Mouse (Mus musculus) lung, embryonic 14.5 days (tissue): ENCODE data around the gene Rpa1. TPM values are rescaled to one million over a fixed set of nuclear protein-coding genes. Genes with fewer than 3 reads are reported as not detected.

Experiments
- ATAC-seq: fragments of 200-750 bp; cut with Nextera tagmentation; 2 replicates; pipeline ENCODE4 v1.8.0; 2017; ENCODE audit warnings: mild to moderate bottlenecking, moderate TSS enrichment, moderate library complexity; ENCODE audit not compliant: insufficient read depth
- DNase-seq: peaks from one replicate; pipeline ENCODE4 v3.0.0-alpha.2; 2015
- H3K27ac ChIP-seq: fragments of 300-500 bp; sonication (generic); 2 replicates; pipeline ENCODE4 v1.5.1; 2014; ENCODE audit warnings: low read depth, mild to moderate bottlenecking, moderate library complexity
- H3K27me3 ChIP-seq: fragments of 300-500 bp; sonication (generic); 2 replicates; pipeline ENCODE4 v1.6.1; 2014; ENCODE audit warnings: low read length, control low read depth; ENCODE audit not compliant: insufficient read depth
- H3K36me3 ChIP-seq: fragments of 300-500 bp; sonication (generic); 2 replicates; pipeline ENCODE4 v1.6.1; 2014; ENCODE audit warnings: control low read depth; ENCODE audit not compliant: insufficient read depth
- H3K4me1 ChIP-seq: fragments of 300-500 bp; sonication (generic); 2 replicates; pipeline ENCODE4 v1.6.1; 2014; ENCODE audit warnings: antibody characterized with exemption, control low read depth; ENCODE audit not compliant: insufficient read depth
- H3K4me2 ChIP-seq: fragments of 300-500 bp; sonication (generic); 2 replicates; pipeline ENCODE4 v1.6.1; 2014; ENCODE audit warnings: mild to moderate bottlenecking
- H3K4me3 ChIP-seq: fragments of 300-500 bp; sonication (generic); 2 replicates; pipeline ENCODE4 v1.5.1; 2014; ENCODE audit warnings: low read depth, low read length
- H3K9ac ChIP-seq: fragments of 300-500 bp; sonication (generic); 2 replicates; pipeline ENCODE4 v1.6.1; 2014
- H3K9me3 ChIP-seq: fragments of 300-500 bp; sonication (generic); 2 replicates; pipeline ENCODE4 v1.6.1; 2016; ENCODE audit warnings: low read depth, low read length, control low read depth
- CTCF ChIP-seq: IDR thresholded peaks from 2 replicates; pipeline ENCODE4 v1.5.1; 2016; ENCODE audit warnings: antibody characterized with exemption, low read depth
- WGBS: fragments of 180-500 bp; shearing (Covaris S2); extraction: QIAGEN DNeasy Blood & Tissue Kit; methylation state at CpG from one replicate; pipeline ENCODE4 v1.1.7; 2014; 5-methylcytosine and 5-hydroxymethylcytosine counted together
- polyA plus RNA-seq: library from polyadenylated mRNA; unstranded; fragments of >200 nt; fragmentation: Nextera tagmentation; extraction: Ambion mirVana; gene quantifications from 2 replicates; pipeline ENCODE4 v1.2.1, GENCODE M21; 2014

Rpa1 gene
- polyA plus RNA-seq, 1 experiment from 2014 or later, result 186 TPM

DNA sequence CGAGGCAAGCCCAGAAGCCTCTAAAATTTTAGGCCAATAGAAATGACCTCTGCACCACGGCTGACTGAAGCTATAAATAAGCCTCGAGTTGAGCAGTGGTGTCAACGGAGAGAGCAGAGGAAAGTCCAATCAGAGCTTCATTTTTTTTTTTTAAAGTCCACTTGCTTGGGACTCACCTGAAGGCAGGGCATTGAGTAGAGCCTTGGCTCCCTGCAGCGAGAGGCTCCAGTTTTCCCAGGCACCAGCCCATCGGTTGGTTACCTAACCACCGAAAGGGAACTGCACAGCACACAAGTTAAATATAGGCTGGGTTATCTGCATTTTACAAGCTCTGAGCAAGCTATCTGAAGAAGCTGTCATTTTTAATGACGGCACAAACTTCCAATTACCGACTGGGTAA lies 53.3 kb downstream of the Rpa1 start:
- Histone ChIP-seq H3K36me3 (peaks cover 8% of the 10 kb centered on the region), H3K9ac (no peak overlapping the region), H3K4me2 (no peak overlapping the region), H3K4me1 (no peaks in the 10 kb centered on the region), H3K4me3 (no peak overlapping the region), H3K27me3 (peaks cover 17% of the 10 kb centered on the region), H3K9me3 (no peaks in the 10 kb centered on the region), H3K27ac (no peak overlapping the region)
- DNase-seq, result no peak
- TF ChIP-seq CTCF, result no peak
- 52% methylated on average over 9 of the region's 9 CpGs for WGBS
- no peak for ATAC-seq

DNA sequence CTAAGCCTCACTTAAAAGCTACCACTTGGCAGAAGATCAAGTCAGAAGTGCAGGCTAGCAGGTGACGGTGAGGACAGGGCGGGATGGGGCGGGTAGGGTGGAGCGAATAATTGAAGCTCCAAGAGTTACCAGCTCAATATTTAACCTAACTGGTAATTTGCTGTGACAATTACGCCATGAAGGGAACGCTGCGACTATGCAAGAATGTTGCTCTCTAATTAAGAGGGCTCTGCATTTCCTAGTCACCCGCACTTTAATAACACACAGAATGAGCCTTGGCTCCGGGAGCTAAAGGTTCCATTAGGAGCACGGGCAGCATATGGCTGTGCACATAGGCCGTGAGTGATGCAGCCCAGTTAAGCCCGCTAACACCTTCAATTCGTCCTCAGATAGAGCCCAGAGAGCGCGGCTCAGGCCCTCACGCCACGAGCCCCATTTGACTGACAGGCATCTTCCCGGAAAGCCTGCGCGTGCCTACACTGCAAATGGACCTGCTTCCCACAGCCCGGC lies 54.2 kb downstream of the Rpa1 start:
- H3K27ac ChIP-seq, result no peak overlapping the region
- H3K4me1 ChIP-seq, result no peaks in the 10 kb centered on the region
- peaks cover 17% of the 10 kb centered on the region for H3K27me3 ChIP-seq
- WGBS, result 46% methylated on average over 21 of the region's 21 CpGs
- H3K4me2 ChIP-seq, result no peak overlapping the region
- ATAC-seq (no peak), DNase-seq (no peak)
- no peak for TF ChIP-seq CTCF
- no peak overlapping the region for H3K4me3 ChIP-seq
- H3K36me3 ChIP-seq, result no peaks in the 10 kb centered on the region
- H3K9ac ChIP-seq, result no peak overlapping the region
- no peaks in the 10 kb centered on the region for H3K9me3 ChIP-seq

DNA sequence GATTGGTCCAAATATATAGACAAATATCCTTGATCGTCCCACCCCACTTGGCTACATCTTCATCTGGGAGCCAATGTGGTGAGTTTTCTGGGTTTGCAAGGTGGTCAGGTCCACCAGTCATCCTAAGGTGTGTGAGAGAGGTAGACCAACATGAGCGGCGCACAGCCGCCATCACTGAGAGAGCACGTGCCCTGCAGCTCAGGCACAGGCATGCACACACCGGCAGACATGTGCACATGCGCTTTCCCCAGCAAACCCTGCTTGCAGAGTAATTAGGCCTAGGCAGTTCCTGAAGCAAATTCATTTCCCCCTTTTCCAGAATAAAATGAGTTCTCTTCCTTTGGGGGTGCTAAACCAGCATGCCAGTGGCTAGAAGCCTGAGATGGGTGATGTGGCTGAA lies 55.8 kb downstream of the Rpa1 start:
- H3K9me3 ChIP-seq, result no peaks in the 10 kb centered on the region
- no peaks in the 10 kb centered on the region for H3K4me1 ChIP-seq
- no peak for ATAC-seq
- 84% methylated on average over 7 of the region's 7 CpGs for whole genome bisulfite sequencing
- H3K27me3 ChIP-seq, result peaks cover 17% of the 10 kb centered on the region
- no peak overlapping the region for H3K4me3 ChIP-seq
- H3K9ac ChIP-seq, result no peak overlapping the region
- no peak overlapping the region for H3K27ac ChIP-seq
- DNase-seq, result no peak
- no peak for TF ChIP-seq CTCF
- H3K36me3 ChIP-seq, result no peaks in the 10 kb centered on the region
- no peak overlapping the region for H3K4me2 ChIP-seq

DNA sequence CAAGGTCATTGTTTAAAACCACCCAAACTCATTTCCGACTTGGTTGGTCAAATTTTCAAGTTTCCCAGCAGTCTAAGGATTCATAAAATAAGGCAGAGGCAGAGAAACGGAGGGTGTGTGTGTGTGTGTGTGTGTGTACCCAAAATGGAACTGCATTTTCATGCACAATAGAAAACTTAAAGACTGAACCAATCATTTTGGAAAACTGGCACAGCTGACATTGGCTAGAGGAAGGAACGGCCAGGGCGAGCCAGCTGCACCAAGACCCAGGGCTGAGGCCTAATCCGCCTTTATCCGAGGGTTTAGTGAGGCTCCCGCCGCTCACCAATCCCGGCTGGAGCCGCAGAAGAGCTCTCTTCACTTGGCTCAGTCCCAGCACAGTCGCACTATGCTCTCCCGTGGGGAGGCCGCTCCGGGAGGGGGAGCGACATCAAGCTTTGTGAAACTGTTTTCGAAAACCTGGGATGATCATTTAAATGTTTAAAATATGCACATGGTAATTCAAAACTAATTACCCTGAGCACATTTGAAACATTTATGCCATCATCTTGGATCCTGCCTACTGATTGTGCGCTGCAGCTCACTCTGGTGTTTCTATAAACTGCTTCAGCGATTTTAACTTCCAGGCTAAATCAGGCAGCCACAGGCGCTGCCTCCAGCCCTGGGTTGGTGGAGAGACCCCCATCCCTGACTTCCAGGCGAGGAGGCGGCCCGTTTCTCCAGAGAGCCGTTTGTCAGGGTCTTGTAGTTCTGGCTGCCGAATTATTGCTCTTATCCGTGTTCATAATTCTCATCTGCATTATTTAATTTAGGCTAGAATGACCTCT lies 56.5 kb downstream of the Rpa1 start:
- Histone ChIP-seq H3K27me3 (peaks cover 17% of the 10 kb centered on the region), H3K4me3 (no peak overlapping the region), H3K4me2 (peak overlapping the region; percentile 37; the same call in 1 of the 2 replicates), H3K9ac (no peak overlapping the region), H3K9me3 (no peaks in the 10 kb centered on the region), H3K4me1 (no peaks in the 10 kb centered on the region), H3K36me3 (no peaks in the 10 kb centered on the region), H3K27ac (no peak overlapping the region)
- no peak for TF ChIP-seq CTCF
- DNase-seq, result peak; percentile 39
- WGBS, result 26% methylated on average over 25 of the region's 25 CpGs
- no peak for ATAC-seq

DNA sequence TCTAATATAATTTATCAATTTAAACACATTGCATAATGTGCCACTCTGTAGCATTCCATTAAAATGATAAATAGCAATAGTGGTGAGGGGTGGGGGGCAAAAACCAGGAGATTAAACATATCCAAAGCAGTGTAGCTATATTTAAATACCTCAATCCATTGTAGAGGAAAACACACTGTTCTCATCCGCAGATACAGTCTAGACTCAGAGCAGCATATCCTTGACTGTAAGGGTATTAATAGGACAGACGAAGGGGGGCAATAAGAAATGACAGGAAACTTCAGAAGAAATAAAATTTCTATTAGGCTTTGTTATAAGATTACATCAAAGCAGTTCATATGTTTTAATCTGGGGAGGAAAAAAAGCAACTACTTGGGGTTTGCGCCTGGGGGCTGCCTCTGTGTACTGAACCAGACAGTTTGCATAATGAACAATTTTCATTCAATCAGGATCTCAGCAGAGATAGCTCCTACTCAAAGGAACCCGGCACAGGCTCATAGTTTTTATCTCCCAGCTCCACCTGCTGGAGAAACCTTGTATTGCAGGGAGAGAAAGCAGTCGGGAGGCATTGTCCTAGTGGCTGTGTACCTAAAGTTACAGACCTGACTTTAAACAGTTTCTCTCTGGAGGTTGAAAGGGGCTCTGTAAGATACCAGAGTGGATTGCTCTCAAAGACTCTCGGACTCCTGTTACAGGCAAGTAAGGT lies 57.4 kb downstream of the Rpa1 start:
- H3K9me3 ChIP-seq, result no peaks in the 10 kb centered on the region
- peak; percentile 62 for ATAC-seq
- whole genome bisulfite sequencing, result 19% methylated on average over 6 of the region's 6 CpGs

DNA sequence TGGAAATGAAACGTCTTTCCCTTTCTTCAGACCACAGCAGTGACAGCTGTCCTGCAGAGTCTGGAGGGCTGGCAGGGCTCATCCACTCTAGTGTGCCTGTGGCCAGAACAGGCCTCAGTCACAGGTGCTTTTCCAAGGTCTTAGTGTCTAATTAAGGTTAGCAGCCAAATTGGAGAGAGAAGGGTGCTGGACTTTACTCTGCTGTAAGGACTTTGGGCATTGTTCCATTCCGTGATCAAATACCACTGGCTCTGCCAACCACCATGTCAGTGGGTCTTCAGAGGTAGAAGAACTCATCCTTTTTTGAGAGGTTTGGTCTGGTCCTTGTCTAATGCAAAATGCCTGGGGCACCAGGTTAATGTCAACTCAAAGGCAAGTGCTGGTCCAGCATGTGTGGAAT lies 59.0 kb downstream of the Rpa1 start:
- no peaks in the 10 kb centered on the region for H3K4me1 ChIP-seq
- no peak for ATAC-seq
- WGBS, result 48% methylated on average over 2 of the region's 2 CpGs

More for the DNA sequence above, 57.4 kb downstream of the Rpa1 start:
- H3K27ac ChIP-seq, result no peak overlapping the region
- peak; percentile 97 for DNase-seq
- TF ChIP-seq CTCF, result peak; percentile 96
- H3K9ac ChIP-seq, result no peak overlapping the region
- H3K4me3 ChIP-seq, result no peak overlapping the region
- no peaks in the 10 kb centered on the region for H3K4me1 ChIP-seq
- H3K27me3 ChIP-seq, result peaks cover 17% of the 10 kb centered on the region
- H3K4me2 ChIP-seq, result no peak overlapping the region
- H3K36me3 ChIP-seq, result no peaks in the 10 kb centered on the region

DNA sequence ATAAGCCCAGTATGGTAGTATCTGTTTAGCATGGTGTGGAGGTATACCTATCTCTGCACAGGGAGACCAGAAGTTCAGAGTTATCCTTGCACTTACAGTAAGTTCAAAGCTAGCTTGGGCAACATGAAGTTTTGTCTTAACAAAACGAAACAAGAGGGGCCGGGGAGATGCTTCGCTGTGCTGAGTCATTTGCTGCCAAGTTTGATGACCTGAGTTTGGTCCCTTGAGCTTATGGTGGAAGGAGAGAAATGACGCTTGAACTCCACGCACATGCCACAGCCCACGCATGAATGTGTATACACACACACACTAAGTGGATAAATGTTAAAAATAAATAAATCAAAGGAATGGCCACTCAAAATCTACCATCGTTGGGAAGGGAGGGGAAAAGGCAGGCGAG lies 59.6 kb downstream of the Rpa1 start:
- H3K4me1 ChIP-seq, result no peaks in the 10 kb centered on the region
- peaks cover 17% of the 10 kb centered on the region for H3K27me3 ChIP-seq
- no peak overlapping the region for H3K4me2 ChIP-seq
- ATAC-seq (no peak), DNase-seq (no peak)
- TF ChIP-seq CTCF, result no peak
- no peaks in the 10 kb centered on the region for H3K9me3 ChIP-seq
- no peak overlapping the region for H3K9ac ChIP-seq
- no peaks in the 10 kb centered on the region for H3K36me3 ChIP-seq
- H3K27ac ChIP-seq, result no peak overlapping the region
- H3K4me3 ChIP-seq, result no peak overlapping the region
- WGBS, result 69% methylated on average over 8 of the region's 8 CpGs

More for the DNA sequence above, 59.0 kb downstream of the Rpa1 start:
- Histone ChIP-seq H3K9ac (no peak overlapping the region), H3K27ac (no peak overlapping the region), H3K9me3 (no peaks in the 10 kb centered on the region), H3K4me3 (no peak overlapping the region), H3K36me3 (no peaks in the 10 kb centered on the region), H3K4me2 (no peak overlapping the region), H3K27me3 (peaks cover 17% of the 10 kb centered on the region)
- no peak for DNase-seq
- no peak for TF ChIP-seq CTCF
